In the genomic region with DNA sequence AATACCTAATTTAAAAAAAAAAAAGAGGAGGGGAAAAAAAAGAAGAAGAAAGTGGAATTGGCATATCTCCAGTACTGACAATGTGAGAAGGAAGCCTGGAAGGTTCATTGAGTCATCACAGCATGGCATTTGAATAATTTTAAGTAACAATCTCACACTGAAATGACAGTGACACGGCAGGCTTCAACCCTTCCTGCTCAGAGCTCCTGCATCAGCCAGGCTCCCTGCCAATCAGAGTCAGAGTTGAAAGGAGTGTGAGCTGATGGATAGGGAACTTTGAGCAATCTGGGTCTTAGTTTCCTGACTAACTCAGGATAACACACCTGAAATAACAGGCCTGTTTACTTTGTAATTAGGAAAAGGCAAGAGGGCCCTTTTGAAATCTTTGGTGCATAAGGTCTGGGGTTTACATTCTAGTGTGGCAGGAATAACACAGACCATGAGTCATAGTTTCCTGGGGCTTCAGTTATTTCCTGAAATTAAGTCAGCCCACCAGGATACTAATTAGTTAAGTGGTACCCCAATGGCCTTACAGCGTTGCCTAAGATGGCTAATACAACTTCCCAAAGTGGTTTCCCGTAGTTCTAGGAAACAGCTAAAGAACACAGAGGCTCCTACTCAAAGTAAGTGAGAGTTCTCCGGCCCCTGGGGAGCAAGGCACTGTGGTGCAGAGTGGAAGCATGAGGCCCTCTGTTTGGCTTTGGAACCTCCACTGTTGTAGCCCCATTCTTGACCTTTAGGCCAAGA, we compare ENCODE assay signal across 9 mouse cellular contexts. TPM values are rescaled to one million over a fixed set of nuclear protein-coding genes. Genes with fewer than 3 reads are reported as not detected.
A peak's percentile ranks its signal among the peaks of the same experiment; 100 is the strongest.
DNase-seq lines count a peak whose midpoint lies in the region; ATAC-seq and TF ChIP-seq lines count a peak whose summit lies in the region.
"Had no signal": no experiment of that assay in that cellular context is flagged by ENCODE, and none has a peak within 500 bp of the region (broad histone marks: within the 10 kb centered on the region; RNA-seq: fewer than 3 reads in every experiment).

No protein-coding gene starts in this region.

- H3K4me3 ChIP-seq in neural tube, embryonic 11.5 days (ENCODE audit: low read depth, low read length) = no peak overlapping the region
- H3K4me3 ChIP-seq in neural tube, embryonic 15.5 days (replicated peaks) = no peak overlapping the region
- no peak overlapping the region for H3K4me3 ChIP-seq in hindbrain, embryonic 15.5 days
- H3K4me3 ChIP-seq in thymus, adult 2 months (ENCODE audit: control insufficient read depth, insufficient read depth, low read length) = no peak overlapping the region

- H3K9ac ChIP-seq in neural tube, embryonic 11.5 days (ENCODE audit: low read length) = no peak overlapping the region
- H3K9ac ChIP-seq in neural tube, embryonic 15.5 days (replicated peaks) = no peak overlapping the region
- H3K9ac ChIP-seq in hindbrain, embryonic 15.5 days = no peak overlapping the region

- TF ChIP-seq CTCF in thymus, adult 2 months (IDR thresholded peaks at IDR 0.05; ENCODE audit: borderline replicate concordance, control insufficient read depth, extremely low read depth, insufficient read depth, low read length, poor library complexity) = no peak

- no peak for ATAC-seq in neural tube, embryonic 11.5 days (ENCODE audit: insufficient read depth, low FRiP score, low TSS enrichment)
- ATAC-seq in neural tube, embryonic 15.5 days (ENCODE audit: low FRiP score) = no peak
- peak; percentile 51 for ATAC-seq in hindbrain, embryonic 15.5 days (ENCODE audit: low FRiP score, low read depth)

- 30% methylated on average over 4 of the region's 4 CpGs for WGBS in neural tube, embryonic 11.5 days
- 38% methylated on average over 4 of the region's 4 CpGs for WGBS in neural tube, embryonic 15.5 days
- WGBS in hindbrain, embryonic 15.5 days = 41% methylated on average over 4 of the region's 4 CpGs
- 76% methylated on average over 4 of the region's 4 CpGs for whole genome bisulfite sequencing in thymus, adult 2 months

- H3K4me2 ChIP-seq in neural tube, embryonic 11.5 days (ENCODE audit: low read depth) = no peak overlapping the region
- H3K4me2 ChIP-seq in neural tube, embryonic 15.5 days = no peak overlapping the region
- no peak overlapping the region for H3K4me2 ChIP-seq in hindbrain, embryonic 15.5 days

- no peaks in the 10 kb centered on the region for H3K27me3 ChIP-seq in neural tube, embryonic 11.5 days (ENCODE audit: control insufficient read depth, insufficient read depth, low read length)
- no peaks in the 10 kb centered on the region for H3K27me3 ChIP-seq in neural tube, embryonic 15.5 days (replicated peaks)
- no peaks in the 10 kb centered on the region for H3K27me3 ChIP-seq in hindbrain, embryonic 15.5 days
- no peaks in the 10 kb centered on the region for H3K27me3 ChIP-seq in thymus, adult 2 months (ENCODE audit: control insufficient read depth, insufficient read depth, low read length)

- peak; percentile 19 for DNase-seq in cerebellum, adult 11 months
- DNase-seq in cerebellum, postnatal 4 days (ENCODE audit: low spot score in 2 of 2) = no peak
- DNase-seq in neural tube, embryonic 11.5 days (ENCODE audit: low spot score) = peak; percentile 14
- no peak for DNase-seq in thymus, adult 2 months
- DNase-seq in layer of hippocampus, adult 9-11 months = no peak
- no peak for DNase-seq in left cerebral cortex, postnatal 36 days (ENCODE audit: low spot score in 2 of 2)
- DNase-seq: midbrain, embryonic 14.5 days had no signal

- no peak for TF ChIP-seq POLR2A in thymus, adult 2 months (IDR thresholded peaks at IDR 0.05; ENCODE audit: control insufficient read depth, extremely low read depth, insufficient read depth, low read length, poor library complexity)

- H3K27ac ChIP-seq in neural tube, embryonic 11.5 days (ENCODE audit: low read depth, low read length) = no peak overlapping the region
- H3K27ac ChIP-seq in neural tube, embryonic 15.5 days (replicated peaks) = no peak overlapping the region
- H3K27ac ChIP-seq in hindbrain, embryonic 15.5 days (replicated peaks) = no peak overlapping the region
- H3K27ac ChIP-seq in thymus, adult 2 months (ENCODE audit: control insufficient read depth, insufficient read depth, low read length) = no peak overlapping the region

- H3K36me3 ChIP-seq in neural tube, embryonic 11.5 days (ENCODE audit: control insufficient read depth, insufficient read depth, low read length) = no peaks in the 10 kb centered on the region
- H3K36me3 ChIP-seq in neural tube, embryonic 15.5 days = peaks cover 30% of the 10 kb centered on the region
- H3K36me3 ChIP-seq in hindbrain, embryonic 15.5 days = peaks cover 16% of the 10 kb centered on the region
- no peaks in the 10 kb centered on the region for H3K36me3 ChIP-seq in thymus, adult 2 months (ENCODE audit: control insufficient read depth, insufficient read depth, low read length)

- no peaks in the 10 kb centered on the region for H3K9me3 ChIP-seq in neural tube, embryonic 11.5 days (ENCODE audit: control insufficient read depth, low read length)
- no peaks in the 10 kb centered on the region for H3K9me3 ChIP-seq in neural tube, embryonic 15.5 days (replicated peaks)
- H3K9me3 ChIP-seq in hindbrain, embryonic 15.5 days = no peaks in the 10 kb centered on the region

- intact Hi-C loops in left cerebral cortex, postnatal 36 days (cut with DNase I) = no loop called here

- H3K4me1 ChIP-seq in neural tube, embryonic 11.5 days (ENCODE audit: control insufficient read depth, insufficient read depth, low read length) = no peaks in the 10 kb centered on the region
- H3K4me1 ChIP-seq in neural tube, embryonic 15.5 days = no peaks in the 10 kb centered on the region
- no peaks in the 10 kb centered on the region for H3K4me1 ChIP-seq in hindbrain, embryonic 15.5 days (replicated peaks)
- H3K4me1 ChIP-seq in thymus, adult 2 months (replicated peaks; ENCODE audit: control insufficient read depth, insufficient read depth, low read length) = peaks cover 5% of the 10 kb centered on the region; the same call in 1 of the 2 replicates

RNA-seq across cellular contexts. Expression of gene Arl5a, which starts 47.0 kb away (rescaled TPM):
- 80.3 and 81.7 TPM in 2 replicates for polyA plus RNA-seq in neural tube, embryonic 11.5 days (2014; fragmentation: Nextera tagmentation; extraction: Ambion mirVana)
- polyA plus RNA-seq in neural tube, embryonic 15.5 days (2015; fragmentation: Nextera tagmentation; extraction: Ambion mirVana) = 34.5 and 37.6 TPM in 2 replicates
- polyA plus RNA-seq in hindbrain, embryonic 15.5 days (2015; fragmentation: Nextera tagmentation; extraction: Ambion mirVana) = 38.3 and 39.1 TPM in 2 replicates
- 7.3 and 8.2 TPM in 2 replicates for polyA plus RNA-seq in thymus, adult 2 months (2012; rRNA removed)
- total RNA-seq in left cerebral cortex, postnatal 36 days (2021) = 10 to 100 TPM; 61.9 to 62.2 TPM

Comparison
In these comparisons a context has a peak if more than half of its experiments do, and no peak if none do; other contexts are left out.
1. DNase-seq: peak in cerebellum, adult 11 months (single experiment) and neural tube, embryonic 11.5 days (single experiment); none in cerebellum, postnatal 4 days (0 of 2), thymus, adult 2 months (single experiment), layer of hippocampus, adult 9-11 months (single experiment) and left cerebral cortex, postnatal 36 days (0 of 2).